Mouse (Mus musculus) thymus, postnatal 36 days (tissue): Measurements from ENCODE around the gene Shroom1.

Experiments
- DNase-seq, 2 experiments: peaks; one replicate each; pipeline ENCODE4 v3.0.0; 2022; ENCODE audit warnings: mixed read lengths in 2 of 2

The Shroom1 gene

DNA sequence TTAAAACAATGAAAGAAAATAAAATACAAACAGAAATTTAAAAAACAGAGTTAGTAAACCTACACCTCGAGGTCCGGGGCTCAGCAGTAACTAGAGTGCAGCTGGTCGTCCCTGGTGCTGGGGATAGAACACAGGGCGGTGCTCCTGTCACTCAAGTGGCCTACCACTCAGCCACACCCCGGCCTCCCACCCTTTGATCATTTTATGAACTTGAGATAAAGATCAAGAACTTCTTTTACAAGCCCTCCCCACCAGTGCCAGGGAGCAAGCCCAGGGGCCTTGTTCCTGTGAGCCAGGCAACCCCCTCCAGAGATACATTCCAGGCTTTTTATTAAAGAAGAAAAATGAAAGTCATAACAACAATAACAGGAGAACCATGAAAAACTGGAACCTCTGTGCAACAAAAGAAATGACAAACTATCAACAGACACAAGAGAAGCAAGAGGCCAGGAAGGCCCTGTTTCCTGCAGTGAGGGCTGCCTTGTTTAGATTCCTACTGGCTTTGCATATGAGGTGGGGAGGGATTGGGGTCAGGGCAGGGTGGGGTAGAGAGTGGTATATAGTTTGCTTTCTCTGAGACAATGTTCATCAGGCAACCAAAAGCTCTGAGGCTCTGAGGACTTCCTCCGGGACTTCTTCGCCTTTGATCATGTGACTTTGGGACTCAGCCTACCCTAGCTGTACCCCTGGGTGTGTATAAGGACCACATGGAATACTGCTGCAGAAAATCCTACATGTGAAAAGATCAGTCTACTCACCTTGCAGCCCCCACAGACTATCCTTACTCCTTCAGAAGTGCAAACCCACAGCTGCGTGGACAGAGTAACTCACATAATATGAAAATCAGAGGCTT is 60.0 kb downstream of the Shroom1 start:
- peak; percentile 32 to 49 for DNase-seq
